15 mouse cellular contexts compared by ENCODE assay signal in the genomic region with DNA sequence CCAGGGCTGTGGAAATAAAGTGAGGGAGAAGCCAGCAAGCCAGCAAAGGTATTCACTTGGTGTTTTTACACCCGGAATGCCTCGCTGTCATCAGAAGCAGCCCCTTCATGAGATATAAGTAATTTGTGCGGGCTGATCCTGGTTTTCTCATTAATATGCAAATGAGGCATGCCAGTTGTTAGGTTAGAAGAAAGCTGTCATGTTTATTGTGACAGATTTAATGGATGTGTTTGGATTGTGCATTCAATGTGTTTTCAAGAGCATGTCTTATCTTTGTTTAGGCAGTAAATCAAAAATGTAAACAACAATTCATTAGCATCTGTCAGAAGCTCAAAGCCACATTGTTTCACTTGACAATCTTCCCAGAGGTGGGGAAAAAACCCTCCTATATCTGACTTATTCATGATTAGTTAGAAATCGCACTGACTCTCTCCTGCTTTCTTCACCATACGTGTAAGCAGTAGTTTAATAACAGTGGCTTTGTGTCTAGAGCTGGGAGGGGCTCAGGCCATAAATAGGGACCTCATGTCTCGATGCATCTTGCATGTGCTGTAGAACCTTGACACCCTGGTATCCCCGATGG.
"Had no signal": no experiment of that assay in that cellular context is flagged by ENCODE, and none has a peak within 500 bp of the region (broad histone marks: within the 10 kb centered on the region; RNA-seq: fewer than 3 reads in every experiment).

No protein-coding gene starts in this region.

- H3K9ac ChIP-seq: limb, embryonic 12.5 days; liver, embryonic 13.5 days; liver, postnatal 0 days; lung, embryonic 15.5 days; neural tube, embryonic 12.5 days had no signal

- H3K27me3 ChIP-seq: limb, embryonic 12.5 days; liver, embryonic 13.5 days; lung, embryonic 15.5 days; neural tube, embryonic 12.5 days had no signal

- H3K9me3 ChIP-seq: limb, embryonic 12.5 days; liver, embryonic 13.5 days; lung, embryonic 15.5 days; neural tube, embryonic 12.5 days had no signal

- H3K27ac ChIP-seq: layer of hippocampus, adult 2 months; limb, embryonic 12.5 days; liver, embryonic 13.5 days; lung, embryonic 15.5 days; neural tube, embryonic 12.5 days had no signal

- DNase-seq: kidney, adult 18-20 months; kidney, postnatal 10 days; kidney, postnatal 4 days; liver; liver, embryonic 13.5 days; liver, postnatal 0 days; lung, postnatal 14 days; spleen, adult 18-20 months; thymus, adult 18-20 months; thymus, postnatal 14 days had no signal

- H3K4me1 ChIP-seq: neural tube, embryonic 12.5 days had no signal

- H3K36me3 ChIP-seq: limb, embryonic 12.5 days; liver, embryonic 13.5 days; lung, embryonic 15.5 days; neural tube, embryonic 12.5 days had no signal

- ATAC-seq: liver, postnatal 0 days had no signal

- H3K4me2 ChIP-seq: limb, embryonic 12.5 days; liver, embryonic 13.5 days; lung, embryonic 15.5 days; neural tube, embryonic 12.5 days had no signal

- H3K4me3 ChIP-seq: layer of hippocampus, adult 2 months; limb, embryonic 12.5 days; liver, embryonic 13.5 days; lung, embryonic 15.5 days; myocyte; neural tube, embryonic 12.5 days had no signal
